19 mouse cellular contexts compared by ENCODE assay signal in genomic region chr9:102493916-102494315, GRCm38 (mm10). TPM values are rescaled to one million over a fixed set of nuclear protein-coding genes. Genes with fewer than 3 reads are reported as not detected.
"Had no signal": no experiment of that assay in that cellular context is flagged by ENCODE, and none has a peak within 500 bp of the region (broad histone marks: within the 10 kb centered on the region; RNA-seq: fewer than 3 reads in every experiment).

No protein-coding gene starts in this region.

- H3K36me3 ChIP-seq: midbrain, embryonic 12.5 days; neural tube, embryonic 13.5 days; neural tube, embryonic 15.5 days had no signal

- DNase-seq: lung, adult 18-20 months; lung, embryonic 14.5 days; lung, postnatal 10 days; lung, postnatal 4 days; retina, postnatal 1 day; right cerebral cortex, adult 18-20 months; right cerebral cortex, postnatal 25 days; right cerebral cortex, postnatal 4 days; spleen, adult 18-20 months; thymus, adult 18-20 months; thymus, postnatal 14 days; thymus, postnatal 36 days had no signal

- H3K9me3 ChIP-seq: midbrain, embryonic 12.5 days; neural tube, embryonic 13.5 days; neural tube, embryonic 15.5 days had no signal

- H3K4me3 ChIP-seq: midbrain, embryonic 12.5 days; myocyte; neural tube, embryonic 13.5 days; neural tube, embryonic 15.5 days had no signal

- ATAC-seq: midbrain, embryonic 16.5 days had no signal

- H3K9ac ChIP-seq: lung, embryonic 14.5 days; midbrain, embryonic 12.5 days; neural tube, embryonic 13.5 days; neural tube, embryonic 15.5 days had no signal

- H3K4me1 ChIP-seq: midbrain, embryonic 12.5 days; neural tube, embryonic 15.5 days had no signal

- H3K27ac ChIP-seq: midbrain, embryonic 12.5 days; neural tube, embryonic 13.5 days; neural tube, embryonic 15.5 days had no signal

- H3K4me2 ChIP-seq: lung, embryonic 14.5 days; midbrain, embryonic 12.5 days; neural tube, embryonic 13.5 days; neural tube, embryonic 15.5 days had no signal

- H3K27me3 ChIP-seq: midbrain, embryonic 12.5 days; neural tube, embryonic 13.5 days; neural tube, embryonic 15.5 days had no signal

RNA-seq across cellular contexts. Expression of gene Ky, which starts 11.6 kb away (rescaled TPM):
- total RNA-seq: megakaryocyte, adult 5-6 weeks; megakaryocyte-erythroid progenitor cell, adult 5-6 weeks had no signal
